Mouse (Mus musculus): Measurements from ENCODE around the gene Gm128. TPM values are rescaled to one million over a fixed set of nuclear protein-coding genes. Genes with fewer than 3 reads are reported as not detected.

Gm128 gene
- polyA plus RNA-seq, 1 experiment from 2014 or later = 0.33 TPM

DNA sequence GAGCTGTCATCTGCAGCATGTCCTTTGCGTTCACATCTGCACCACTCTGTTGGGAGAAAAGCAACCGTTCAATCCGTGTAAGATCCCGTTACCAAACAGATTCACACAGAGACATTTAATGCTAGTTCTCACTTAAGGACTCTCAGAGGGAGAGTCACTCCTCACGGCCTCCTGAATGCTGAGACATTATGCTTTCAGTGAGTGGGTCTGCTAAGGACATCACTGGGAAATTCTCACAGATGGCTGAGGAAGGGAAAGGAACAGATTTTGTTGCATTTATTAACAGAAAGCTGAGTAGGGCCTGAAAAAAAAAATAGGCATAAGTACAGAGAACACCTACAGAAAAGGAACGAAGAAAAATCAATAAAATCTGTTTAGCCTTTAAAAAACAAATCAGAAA lies 37.5 kb downstream of the Gm128 start:
- Histone ChIP-seq H3K4me2 (no peak overlapping the region), H3K36me3 (peaks cover 100% of the 10 kb centered on the region), H3K9ac (no peak overlapping the region), H3K27me3 (replicated peaks) (no peaks in the 10 kb centered on the region), H3K4me1 (no peaks in the 10 kb centered on the region), H3K27ac (no peak overlapping the region), H3K4me3 (no peak overlapping the region), H3K9me3 (replicated peaks) (no peaks in the 10 kb centered on the region)
- WGBS (ENCODE audit: insufficient replicate concordance) = 89% methylated on average over 6 of the region's 6 CpGs
- no peak for ATAC-seq

DNA sequence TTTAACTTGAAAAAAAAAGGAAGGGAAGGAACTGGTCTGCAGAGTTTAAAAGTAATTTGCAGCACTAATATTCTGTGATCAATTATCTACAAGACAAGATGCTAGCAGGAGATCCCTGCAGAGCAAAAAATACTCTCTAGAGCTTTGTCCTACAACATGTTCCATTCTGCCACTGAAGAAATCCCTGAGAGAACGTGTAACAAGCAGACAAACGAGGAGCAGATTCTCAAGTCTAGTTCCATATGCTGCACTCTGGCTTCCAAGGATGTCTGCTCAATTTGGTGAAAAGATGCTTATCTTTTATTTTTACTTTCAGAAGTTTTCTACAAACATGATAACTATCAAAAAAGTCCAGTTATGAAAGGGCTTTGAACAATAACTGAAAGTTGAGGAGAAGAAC lies 40.8 kb downstream of the Gm128 start:
- Histone ChIP-seq H3K9ac (no peak overlapping the region), H3K36me3 (peaks cover 100% of the 10 kb centered on the region), H3K27ac (no peak overlapping the region), H3K9me3 (replicated peaks) (no peaks in the 10 kb centered on the region), H3K4me3 (no peak overlapping the region), H3K4me1 (no peaks in the 10 kb centered on the region), H3K27me3 (replicated peaks) (no peaks in the 10 kb centered on the region), H3K4me2 (no peak overlapping the region)
- no peak for ATAC-seq
- 76% methylated on average over 2 of the region's 2 CpGs for WGBS (ENCODE audit: insufficient replicate concordance)

DNA sequence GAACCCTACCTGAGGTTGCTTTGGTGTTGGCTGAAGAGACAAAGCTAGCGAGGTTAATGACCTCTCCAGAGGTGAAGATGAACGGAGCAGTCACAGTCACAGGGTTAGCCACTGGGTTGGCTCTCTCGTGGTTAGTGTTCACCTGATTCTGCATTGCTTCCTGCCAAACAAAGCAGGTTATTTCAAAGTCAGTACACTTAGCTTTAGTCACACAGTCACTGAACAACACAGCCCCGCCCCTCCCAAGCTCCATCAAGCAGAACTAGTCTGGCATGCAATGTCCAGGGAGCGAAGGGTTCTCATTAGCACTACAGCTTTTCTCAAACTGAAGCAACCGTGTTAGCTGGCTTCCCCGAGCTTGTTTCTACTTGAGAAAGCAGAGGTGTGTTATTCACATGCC lies 41.3 kb downstream of the Gm128 start:
- H3K9ac ChIP-seq = no peak overlapping the region
- H3K4me3 ChIP-seq = no peak overlapping the region
- H3K4me2 ChIP-seq = no peak overlapping the region
- no peaks in the 10 kb centered on the region for H3K4me1 ChIP-seq
- peaks cover 100% of the 10 kb centered on the region for H3K36me3 ChIP-seq
- H3K27ac ChIP-seq = no peak overlapping the region
- no peak for ATAC-seq
- H3K9me3 ChIP-seq (replicated peaks) = no peaks in the 10 kb centered on the region
- H3K27me3 ChIP-seq (replicated peaks) = no peaks in the 10 kb centered on the region
- 84% methylated on average over 7 of the region's 7 CpGs for WGBS (ENCODE audit: insufficient replicate concordance)

DNA sequence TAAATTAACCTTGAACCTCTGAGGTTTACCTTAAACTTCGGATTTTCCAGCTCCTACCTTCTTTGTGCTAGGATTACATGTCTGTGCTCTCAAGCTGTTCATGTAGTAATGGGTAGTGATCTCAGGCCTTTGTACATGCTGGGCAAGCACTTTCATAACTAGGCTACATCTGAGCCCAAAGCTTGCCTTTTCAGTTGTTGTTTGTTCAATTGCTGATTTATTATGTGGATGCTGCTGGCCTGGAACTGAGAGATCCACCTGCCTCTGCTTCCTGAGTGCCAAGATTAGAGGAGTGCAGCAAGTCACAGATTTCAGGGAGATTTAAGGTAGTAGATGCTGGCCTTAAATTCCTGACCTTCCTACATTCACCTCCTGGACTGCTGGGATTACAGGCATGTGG lies 42.3 kb downstream of the Gm128 start:
- peaks cover 99% of the 10 kb centered on the region for H3K36me3 ChIP-seq
- WGBS (ENCODE audit: insufficient replicate concordance) = 64% methylated on average over 1 of the region's 1 CpGs
- H3K4me3 ChIP-seq = no peak overlapping the region

DNA sequence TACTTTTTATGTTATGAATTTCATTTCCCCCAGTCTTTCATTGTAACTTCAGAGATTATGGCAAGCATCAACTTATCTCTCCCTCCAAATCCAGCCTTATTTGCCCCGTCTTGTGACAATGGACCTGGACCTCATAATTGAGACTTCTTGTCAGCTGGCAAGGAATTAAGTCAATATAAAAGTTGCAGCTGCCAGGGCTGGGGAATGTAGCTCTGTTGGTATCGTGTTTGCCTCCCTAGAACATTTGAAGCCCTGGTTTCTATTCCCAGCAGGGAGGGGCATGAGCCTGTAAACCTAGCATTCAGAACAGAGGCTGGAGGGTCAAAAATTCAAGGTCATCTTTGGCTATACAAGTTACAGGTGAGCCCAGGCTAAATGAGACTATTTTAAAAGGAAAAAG lies 45.6 kb downstream of the Gm128 start:
- Histone ChIP-seq H3K4me3 (no peak overlapping the region), H3K4me1 (no peaks in the 10 kb centered on the region), H3K9ac (no peak overlapping the region), H3K27ac (no peak overlapping the region), H3K9me3 (replicated peaks) (no peaks in the 10 kb centered on the region), H3K27me3 (replicated peaks) (no peaks in the 10 kb centered on the region), H3K4me2 (no peak overlapping the region), H3K36me3 (peaks cover 96% of the 10 kb centered on the region)
- no peak for ATAC-seq
- WGBS (ENCODE audit: insufficient replicate concordance) = 86% methylated on average over 2 of the region's 2 CpGs

More for the DNA sequence above, 42.3 kb downstream of the Gm128 start:
- Histone ChIP-seq H3K9ac (no peak overlapping the region), H3K4me2 (no peak overlapping the region), H3K27ac (no peak overlapping the region), H3K4me1 (no peaks in the 10 kb centered on the region), H3K9me3 (replicated peaks) (no peaks in the 10 kb centered on the region), H3K27me3 (replicated peaks) (no peaks in the 10 kb centered on the region)
- no peak for ATAC-seq

DNA sequence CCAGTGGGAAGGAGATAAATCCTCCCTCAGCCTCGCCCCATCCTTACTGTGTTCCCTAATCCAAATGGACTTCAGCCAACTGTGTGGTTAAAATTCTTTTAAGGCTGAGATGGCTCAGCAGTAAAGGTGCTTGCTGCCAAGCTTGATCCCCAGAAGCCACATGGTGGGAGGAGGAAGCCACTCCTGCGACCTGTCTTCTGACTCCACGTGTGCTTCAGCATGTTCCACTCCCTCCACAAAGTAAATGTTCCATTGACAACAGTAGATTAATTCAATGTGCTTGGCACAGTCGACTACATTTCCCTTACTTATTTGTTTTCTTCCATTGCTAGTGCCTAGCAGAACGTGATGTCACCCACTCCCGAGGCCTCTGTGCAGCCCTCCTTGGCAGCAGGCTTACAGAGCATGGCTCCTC lies 46.7 kb downstream of the Gm128 start:
- peaks cover 96% of the 10 kb centered on the region for H3K36me3 ChIP-seq
- no peak overlapping the region for H3K4me2 ChIP-seq
- H3K9me3 ChIP-seq (replicated peaks) = no peaks in the 10 kb centered on the region
- no peaks in the 10 kb centered on the region for H3K4me1 ChIP-seq
- no peak overlapping the region for H3K9ac ChIP-seq
- 83% methylated on average over 6 of the region's 6 CpGs for WGBS (ENCODE audit: insufficient replicate concordance)
- H3K27me3 ChIP-seq (replicated peaks) = no peaks in the 10 kb centered on the region
- no peak for ATAC-seq
- no peak overlapping the region for H3K4me3 ChIP-seq
- H3K27ac ChIP-seq = no peak overlapping the region

Other genes with a start within 250 kb of the Gm128 start
- 12.6 and 14.4 TPM in 2 replicates for gene Zfp687, start 226.2 kb downstream of the Gm128 start, polyA plus RNA-seq (2016; fragmentation: Nextera tagmentation; extraction: Ambion mirVana)
- 216 and 229 TPM in 2 replicates for gene Psmd4, start 199.0 kb downstream of the Gm128 start, polyA plus RNA-seq (2016; fragmentation: Nextera tagmentation; extraction: Ambion mirVana)
- 11.3 and 11.5 TPM in 2 replicates for gene Pip5k1a, start 134.7 kb downstream of the Gm128 start, polyA plus RNA-seq (2016; fragmentation: Nextera tagmentation; extraction: Ambion mirVana)
- gene Vps72, start 130.6 kb downstream of the Gm128 start, polyA plus RNA-seq (2016; fragmentation: Nextera tagmentation; extraction: Ambion mirVana) = 53.7 and 56.2 TPM in 2 replicates
- 0.19 and 0.51 TPM in 2 replicates for gene Tmod4, start 117.1 kb downstream of the Gm128 start, polyA plus RNA-seq (2016; fragmentation: Nextera tagmentation; extraction: Ambion mirVana)
- gene Scnm1, start 107.6 kb downstream of the Gm128 start, polyA plus RNA-seq (2016; fragmentation: Nextera tagmentation; extraction: Ambion mirVana) = 38.2 and 39.7 TPM in 2 replicates
- 7.9 and 8.6 TPM in 2 replicates for gene Lysmd1, start 107.5 kb downstream of the Gm128 start, polyA plus RNA-seq (2016; fragmentation: Nextera tagmentation; extraction: Ambion mirVana)
- gene Tnfaip8l2, start 99.2 kb downstream of the Gm128 start, polyA plus RNA-seq (2016; fragmentation: Nextera tagmentation; extraction: Ambion mirVana) = 5.1 and 5.3 TPM in 2 replicates
- 1.9 and 2.1 TPM in 2 replicates for gene Sema6c, start 81.1 kb downstream of the Gm128 start, polyA plus RNA-seq (2016; fragmentation: Nextera tagmentation; extraction: Ambion mirVana)
- 11.0 and 11.4 TPM in 2 replicates for gene Gabpb2, start 23.7 kb downstream of the Gm128 start, polyA plus RNA-seq (2016; fragmentation: Nextera tagmentation; extraction: Ambion mirVana)
- gene Cdc42se1, start 12.9 kb downstream of the Gm128 start, polyA plus RNA-seq (2016; fragmentation: Nextera tagmentation; extraction: Ambion mirVana) = 59.6 and 60.9 TPM in 2 replicates
- 4.3 and 4.5 TPM in 2 replicates for gene Mllt11, start 9.4 kb downstream of the Gm128 start, polyA plus RNA-seq (2016; fragmentation: Nextera tagmentation; extraction: Ambion mirVana)
- not detected in 2 replicates for gene Bnipl, start 9.6 kb upstream of the Gm128 start, polyA plus RNA-seq (2016; fragmentation: Nextera tagmentation; extraction: Ambion mirVana)
- gene Mindy1, start 39.7 kb upstream of the Gm128 start, polyA plus RNA-seq (2016; fragmentation: Nextera tagmentation; extraction: Ambion mirVana) = 18.8 and 22.5 TPM in 2 replicates
- gene Prune1, start 40.5 kb upstream of the Gm128 start, polyA plus RNA-seq (2016; fragmentation: Nextera tagmentation; extraction: Ambion mirVana) = 11.8 and 12.1 TPM in 2 replicates
- 3.1 and 4.6 TPM in 2 replicates for gene Anxa9, start 65.6 kb upstream of the Gm128 start, polyA plus RNA-seq (2016; fragmentation: Nextera tagmentation; extraction: Ambion mirVana)
- 134 and 135 TPM in 2 replicates for gene Cers2, start 73.2 kb upstream of the Gm128 start, polyA plus RNA-seq (2016; fragmentation: Nextera tagmentation; extraction: Ambion mirVana)
- gene Setdb1, start 115.6 kb upstream of the Gm128 start, polyA plus RNA-seq (2016; fragmentation: Nextera tagmentation; extraction: Ambion mirVana) = 31.0 and 31.6 TPM in 2 replicates
- gene 4930558C23Rik, start 161.2 kb upstream of the Gm128 start, polyA plus RNA-seq (2016; fragmentation: Nextera tagmentation; extraction: Ambion mirVana) = not detected in 2 replicates
- gene Arnt, start 192.8 kb upstream of the Gm128 start, polyA plus RNA-seq (2016; fragmentation: Nextera tagmentation; extraction: Ambion mirVana) = 22.8 and 25.8 TPM in 2 replicates